Mouse (Mus musculus): ENCODE results near the gene Ndufa13. TPM values are rescaled to one million over a fixed set of nuclear protein-coding genes. Genes with fewer than 3 reads are reported as not detected.
A peak's percentile ranks its signal among the peaks of the same experiment; 100 is the strongest.
"Not testable (repeated sequence)": the region's sequence is repeated elsewhere in the genome, so short reads cannot be mapped to it uniquely, and the experiment has no call there.

The Ndufa13 gene
- total RNA-seq (2014; fragmentation: Nextera tagmentation) (76.7 and 98.5 TPM in 2 replicates), total RNA-seq (2017) (107 and 110 TPM in 2 replicates)

DNA sequence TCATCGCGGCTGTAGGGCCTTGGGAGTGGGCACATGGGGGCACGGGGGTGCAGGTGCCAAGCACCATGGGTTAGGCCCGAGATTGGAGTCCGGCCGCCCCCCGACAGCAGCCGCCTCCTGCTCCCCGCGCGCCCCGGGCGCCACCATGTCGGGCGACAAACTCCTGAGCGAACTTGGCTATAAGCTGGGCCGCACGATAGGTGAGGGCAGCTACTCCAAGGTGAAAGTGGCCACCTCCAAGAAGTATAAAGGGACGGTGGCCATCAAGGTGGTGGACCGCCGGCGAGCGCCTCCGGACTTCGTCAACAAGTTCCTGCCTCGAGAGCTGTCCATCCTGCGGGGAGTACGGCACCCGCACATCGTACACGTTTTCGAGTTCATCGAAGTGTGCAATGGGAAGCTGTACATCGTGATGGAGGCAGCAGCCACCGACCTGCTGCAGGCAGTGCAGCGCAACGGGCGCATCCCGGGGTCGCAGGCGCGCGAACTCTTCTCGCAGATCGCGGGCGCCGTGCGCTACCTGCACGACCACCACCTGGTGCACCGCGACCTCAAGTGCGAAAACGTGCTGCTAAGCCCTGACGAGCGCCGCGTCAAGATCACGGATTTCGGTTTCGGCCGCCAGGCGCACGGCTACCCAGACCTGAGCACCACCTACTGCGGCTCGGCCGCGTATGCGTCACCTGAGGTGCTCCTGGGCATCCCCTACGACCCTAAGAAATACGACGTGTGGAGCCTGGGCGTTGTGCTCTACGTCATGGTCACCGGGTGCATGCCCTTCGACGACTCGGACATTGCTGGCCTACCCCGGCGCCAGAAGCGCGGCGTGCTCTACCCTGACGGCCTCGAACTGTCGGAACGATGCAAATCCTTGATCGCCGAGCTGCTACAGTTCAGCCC lies at the start of gene Ndufa13, which contains the start of the genes Tssk6 and Yjefn3:
Ndufa13 (minus strand) TSS at position 396 of the 900 bp plus-strand sequence.
Tssk6 (plus strand) TSS at position 22 of the 900 bp plus-strand sequence.
Yjefn3 (minus strand) TSS at position 550 of the 900 bp plus-strand sequence.
- ATAC-seq (replicated peaks; ENCODE audit: poor library complexity, severe bottlenecking) = peak; percentile 14

DNA sequence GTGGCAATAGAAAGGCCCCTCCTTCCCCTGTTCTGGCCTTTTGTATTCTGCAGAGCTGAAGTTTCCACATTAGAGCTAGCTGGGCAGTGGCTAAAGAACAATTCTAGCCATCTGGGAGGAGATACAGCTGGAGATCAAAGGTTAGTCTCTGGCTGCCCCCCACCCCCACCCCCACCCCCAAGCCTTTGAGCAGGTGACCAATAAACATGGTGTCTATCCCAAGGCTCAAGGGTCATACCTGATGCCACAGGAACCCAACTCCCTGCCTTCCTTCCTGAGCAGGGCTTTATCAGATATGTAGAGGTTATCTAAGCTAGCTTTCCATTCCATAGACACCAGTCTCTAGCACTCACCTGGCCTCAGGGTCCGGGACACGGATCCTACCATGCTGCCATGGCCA lies 47.9 kb upstream of the Ndufa13 start:
- no peak for ATAC-seq (replicated peaks; ENCODE audit: poor library complexity, severe bottlenecking)

DNA sequence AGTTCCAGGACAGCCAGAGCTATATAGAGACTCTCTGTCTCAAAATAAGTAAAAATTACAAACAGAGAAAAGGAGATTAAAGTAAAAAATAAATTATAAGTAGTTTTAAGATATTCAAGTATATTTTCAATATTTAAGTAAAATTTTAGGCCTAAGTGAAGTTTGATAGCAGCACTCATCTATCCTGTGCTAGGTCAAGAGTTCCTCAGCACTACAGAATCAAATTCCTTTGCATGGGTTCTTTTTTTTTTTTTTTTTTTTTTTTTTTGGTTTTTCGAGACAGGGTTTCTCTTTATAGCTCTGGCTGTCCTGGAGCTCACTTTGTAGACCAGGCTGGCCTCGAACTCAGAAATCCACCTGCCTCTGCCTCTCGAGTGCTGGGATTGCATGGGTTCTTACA lies 40.1 kb upstream of the Ndufa13 start:
- ATAC-seq (replicated peaks; ENCODE audit: poor library complexity, severe bottlenecking) = not testable (repeated sequence)

DNA sequence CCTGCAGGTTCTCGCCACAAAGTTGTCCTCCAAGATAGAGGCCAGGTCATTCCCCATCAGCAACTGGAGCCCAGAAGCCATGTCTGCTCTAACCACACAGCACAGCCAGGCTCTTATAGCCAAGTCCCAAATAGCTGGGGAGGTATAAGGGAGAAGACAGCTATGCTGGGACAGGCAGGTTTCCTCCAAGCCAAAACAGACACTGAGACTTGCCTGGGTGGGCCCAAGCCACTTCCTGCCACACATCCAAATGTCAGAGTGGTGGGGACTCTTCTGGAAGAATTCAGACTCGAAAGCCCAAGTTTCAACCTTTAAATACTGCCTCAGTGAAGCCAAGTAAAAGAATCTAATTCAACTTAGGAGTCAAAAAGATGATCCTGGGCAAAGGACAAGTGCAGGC lies 38.0 kb upstream of the Ndufa13 start:
- ATAC-seq (replicated peaks; ENCODE audit: poor library complexity, severe bottlenecking) = no peak

DNA sequence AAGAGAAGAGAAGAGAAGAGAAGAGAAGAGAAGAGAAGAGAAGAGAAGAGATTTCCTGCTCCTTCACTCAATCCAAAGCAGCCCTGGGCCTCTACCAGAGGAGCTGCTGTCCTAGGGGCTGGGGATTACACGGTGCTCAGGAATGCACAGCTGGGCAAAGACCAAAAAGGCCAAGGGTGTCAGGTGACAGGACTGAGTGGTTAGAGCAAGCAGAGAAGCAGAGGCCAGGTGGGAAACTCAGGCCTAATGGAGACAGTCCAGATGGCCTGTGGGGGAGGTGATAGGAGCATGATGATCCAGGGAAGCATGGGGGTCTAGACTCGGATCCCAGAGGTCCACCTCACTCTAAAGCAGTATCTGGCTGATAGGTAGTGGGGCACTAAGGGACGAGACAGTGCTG lies 37.3 kb upstream of the Ndufa13 start:
- no peak for ATAC-seq (replicated peaks; ENCODE audit: poor library complexity, severe bottlenecking)

DNA sequence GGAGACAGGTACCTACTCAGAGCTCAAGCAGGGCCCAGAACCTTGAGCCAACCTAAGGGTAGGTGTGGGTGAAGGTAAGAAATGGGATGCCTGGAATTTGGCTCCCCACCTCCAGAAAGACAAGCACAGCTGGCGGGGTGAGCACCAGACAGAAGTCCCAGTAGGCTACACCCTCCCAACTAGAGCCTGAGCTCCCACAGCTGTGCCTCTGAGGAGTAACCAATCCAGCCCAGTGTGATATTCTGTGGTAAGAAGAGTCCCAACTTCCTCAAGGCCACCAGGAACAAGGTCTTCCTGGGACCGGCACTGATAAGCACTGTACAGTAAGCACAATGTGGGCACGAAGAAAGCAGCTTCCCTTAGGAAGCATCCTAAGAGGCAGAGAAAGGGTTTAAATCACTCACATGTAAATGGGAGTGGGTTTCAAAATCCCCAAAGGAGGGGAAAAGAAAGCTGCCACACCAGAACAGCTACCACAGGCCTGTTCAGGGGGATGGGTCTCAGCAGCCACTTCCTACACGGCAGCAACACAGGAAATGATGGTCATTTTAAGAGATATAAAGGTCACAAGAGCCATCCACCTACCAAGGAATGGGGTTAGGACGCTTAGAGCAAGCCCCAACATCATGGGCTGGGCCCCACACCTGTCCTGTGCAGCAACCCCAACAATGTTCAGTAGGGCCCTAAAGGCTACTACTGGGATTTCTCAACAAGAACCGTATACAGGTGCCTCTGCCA lies 36.1 kb upstream of the Ndufa13 start:
- peak; percentile 75 for ATAC-seq (replicated peaks; ENCODE audit: poor library complexity, severe bottlenecking)

DNA sequence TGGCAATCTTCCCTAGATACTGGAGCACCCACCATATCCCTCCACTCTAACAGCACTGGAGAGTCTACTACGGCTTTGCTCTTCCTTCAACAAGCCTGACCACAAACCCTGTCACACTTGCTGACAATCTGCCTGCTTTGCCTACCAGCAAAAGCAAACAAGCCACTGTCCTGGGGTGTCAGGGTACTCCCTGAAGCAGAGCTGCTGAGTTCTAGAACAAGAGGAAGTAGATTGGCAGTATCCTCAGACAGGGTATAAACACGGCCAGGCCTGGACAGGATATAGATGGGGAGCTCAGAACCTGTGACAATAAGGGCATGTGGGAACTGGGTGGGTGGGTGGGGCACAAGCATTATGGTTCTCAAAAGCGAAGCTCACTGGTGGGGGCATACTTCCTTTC lies 35.1 kb upstream of the Ndufa13 start:
- peak; percentile 27; the same call in 1 of the 2 replicates for ATAC-seq (replicated peaks; ENCODE audit: poor library complexity, severe bottlenecking)

DNA sequence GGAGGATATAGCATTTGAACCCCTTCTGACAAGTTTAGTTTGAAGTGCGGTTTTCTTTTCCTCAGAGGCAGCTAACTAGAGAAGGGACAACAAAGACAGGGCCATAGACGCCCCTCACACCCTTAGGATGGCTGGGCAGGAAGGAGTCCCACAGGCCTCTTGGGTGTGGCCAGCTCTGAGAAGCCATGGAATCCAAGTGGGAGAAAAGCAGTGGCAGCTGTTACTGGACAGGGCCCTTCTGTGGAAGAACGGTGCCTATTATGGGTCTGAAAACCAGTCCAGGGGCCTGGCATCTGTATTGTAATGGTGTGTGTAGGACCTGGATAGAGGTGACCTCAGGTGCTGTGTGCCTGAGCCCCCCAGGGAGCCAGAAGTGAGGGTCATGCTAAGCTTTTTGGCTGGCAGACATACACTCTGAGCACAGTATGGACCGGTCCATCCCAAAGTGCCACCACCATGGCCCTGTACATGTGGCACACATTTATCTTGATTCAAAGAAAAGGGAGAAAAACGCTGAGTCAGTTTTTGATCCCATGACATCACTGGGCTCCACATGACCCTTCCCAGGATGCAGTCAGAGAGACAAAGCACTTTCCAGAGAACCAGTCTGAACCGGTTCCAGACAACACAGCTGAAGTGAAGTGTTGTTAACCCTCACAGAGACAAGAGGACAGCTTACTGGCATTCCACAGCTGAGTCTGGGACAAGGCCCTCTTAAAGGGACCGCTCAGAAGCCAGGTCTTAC lies 33.9 kb upstream of the Ndufa13 start:
- ATAC-seq (replicated peaks; ENCODE audit: poor library complexity, severe bottlenecking) = no peak

DNA sequence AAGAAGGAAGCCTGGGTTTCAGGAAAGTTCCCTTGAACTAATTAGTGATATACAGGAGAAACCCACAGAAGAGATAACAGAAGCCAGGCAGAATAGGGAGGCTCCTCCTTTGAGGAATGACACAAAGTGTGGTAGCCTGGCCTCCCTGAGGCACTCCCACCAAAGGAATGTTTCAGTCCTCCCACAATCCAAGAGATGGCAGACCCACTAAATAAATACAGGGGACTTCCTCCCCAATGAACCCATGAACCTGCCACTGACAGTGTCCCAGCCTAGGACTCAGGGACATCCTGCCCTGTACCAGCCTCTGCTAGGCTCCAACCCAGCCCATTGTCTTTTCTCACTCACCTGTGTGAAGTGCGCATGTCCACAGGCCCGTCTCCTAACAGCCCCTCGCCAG lies 33.1 kb upstream of the Ndufa13 start:
- no peak for ATAC-seq (replicated peaks; ENCODE audit: poor library complexity, severe bottlenecking)

DNA sequence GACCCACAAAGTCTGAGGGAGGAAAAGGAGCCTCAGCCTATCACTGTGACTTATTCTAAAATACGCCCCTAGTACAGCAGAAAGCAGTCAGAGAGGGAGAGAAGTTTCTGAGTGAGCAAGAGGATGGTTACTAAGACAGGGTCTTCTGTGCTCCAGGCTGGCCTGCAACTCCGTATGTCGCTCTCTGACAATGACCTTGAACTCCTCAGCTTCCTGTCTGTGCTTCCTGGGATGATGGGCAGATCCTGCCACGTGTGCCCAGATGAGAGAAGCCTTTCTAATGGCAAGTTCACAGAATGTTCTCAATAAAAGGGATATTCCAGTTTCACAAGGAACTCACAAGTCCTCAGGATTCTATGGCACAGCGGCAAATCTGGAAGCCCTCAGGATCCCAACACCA lies 32.2 kb upstream of the Ndufa13 start:
- ATAC-seq (replicated peaks; ENCODE audit: poor library complexity, severe bottlenecking) = no peak

DNA sequence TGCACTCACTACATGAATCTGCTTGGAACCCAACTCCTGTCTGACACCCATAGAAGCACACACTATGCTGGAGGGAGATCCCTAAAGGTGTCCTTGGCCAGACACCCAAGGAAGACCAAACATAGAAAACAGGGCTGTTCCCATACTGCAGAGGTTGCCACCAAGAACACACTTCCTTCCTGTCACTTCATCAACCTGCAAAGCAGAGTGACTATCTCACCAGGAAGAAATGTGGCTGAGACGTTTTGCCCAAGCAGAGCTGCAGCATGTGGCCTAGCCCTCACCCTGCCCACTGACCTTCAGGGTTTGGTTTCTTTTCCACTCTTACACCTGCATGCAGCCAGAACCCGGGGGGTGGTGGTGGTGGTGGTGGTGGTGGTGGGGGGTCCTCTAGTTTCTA lies 31.5 kb upstream of the Ndufa13 start:
- ATAC-seq (replicated peaks; ENCODE audit: poor library complexity, severe bottlenecking) = no peak

DNA sequence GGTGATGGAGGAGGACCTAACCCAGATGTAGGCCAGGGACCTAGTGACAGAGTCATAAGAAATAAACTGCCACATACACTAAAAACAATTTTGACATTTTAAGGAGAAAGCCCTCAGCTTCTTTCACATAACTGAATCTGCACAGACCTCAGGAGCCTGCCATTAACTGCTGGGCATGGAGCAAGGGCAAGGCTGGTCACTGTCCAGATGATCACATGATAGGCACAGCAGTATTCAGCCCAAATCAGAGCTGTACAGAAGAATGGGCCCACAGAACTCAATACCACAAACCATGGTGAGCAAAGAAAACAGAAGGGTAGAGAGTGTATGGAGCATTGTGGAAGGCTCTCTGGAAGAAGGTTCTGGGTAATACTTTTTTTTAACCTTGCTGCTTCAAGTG lies 24.5 kb upstream of the Ndufa13 start:
- no peak for ATAC-seq (replicated peaks; ENCODE audit: poor library complexity, severe bottlenecking)

DNA sequence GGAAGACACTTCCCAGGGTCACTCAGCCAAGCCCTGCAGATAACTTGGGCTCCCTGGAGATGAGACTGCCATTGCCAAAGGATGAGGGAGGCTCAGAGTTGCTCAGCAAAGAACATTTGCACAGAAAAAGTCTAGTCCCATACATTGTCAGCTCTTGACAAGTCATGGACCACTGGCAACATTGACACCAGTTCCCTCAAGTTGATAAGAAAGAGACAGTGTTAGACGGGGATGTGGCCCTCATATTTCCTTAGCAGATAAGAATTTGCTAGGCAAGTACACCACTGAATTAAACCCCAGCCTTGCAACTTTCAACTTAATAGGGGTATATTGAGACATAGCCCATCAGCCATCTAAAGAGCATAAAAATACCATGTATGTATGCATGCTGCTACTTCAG lies 21.6 kb upstream of the Ndufa13 start:
- no peak for ATAC-seq (replicated peaks; ENCODE audit: poor library complexity, severe bottlenecking)

DNA sequence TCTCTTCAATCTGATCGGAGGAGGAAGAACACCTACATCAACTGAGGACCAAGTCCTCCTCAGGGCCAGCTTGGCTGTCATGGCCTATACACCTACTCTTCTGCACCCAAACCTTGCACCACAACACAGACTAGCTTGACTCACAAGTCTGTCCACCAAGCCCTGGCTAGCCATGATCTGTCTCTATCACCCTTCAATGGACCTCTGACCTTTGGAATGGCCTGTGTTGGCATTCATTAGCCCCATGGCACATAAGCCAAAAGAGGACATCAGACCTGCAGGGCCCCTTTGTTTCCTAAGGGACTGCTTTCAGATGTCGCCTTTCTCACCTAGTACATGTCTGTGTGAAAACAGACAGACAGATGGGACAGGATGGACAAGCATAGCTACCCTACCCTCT lies 18.8 kb upstream of the Ndufa13 start:
- ATAC-seq (replicated peaks; ENCODE audit: poor library complexity, severe bottlenecking) = no peak

DNA sequence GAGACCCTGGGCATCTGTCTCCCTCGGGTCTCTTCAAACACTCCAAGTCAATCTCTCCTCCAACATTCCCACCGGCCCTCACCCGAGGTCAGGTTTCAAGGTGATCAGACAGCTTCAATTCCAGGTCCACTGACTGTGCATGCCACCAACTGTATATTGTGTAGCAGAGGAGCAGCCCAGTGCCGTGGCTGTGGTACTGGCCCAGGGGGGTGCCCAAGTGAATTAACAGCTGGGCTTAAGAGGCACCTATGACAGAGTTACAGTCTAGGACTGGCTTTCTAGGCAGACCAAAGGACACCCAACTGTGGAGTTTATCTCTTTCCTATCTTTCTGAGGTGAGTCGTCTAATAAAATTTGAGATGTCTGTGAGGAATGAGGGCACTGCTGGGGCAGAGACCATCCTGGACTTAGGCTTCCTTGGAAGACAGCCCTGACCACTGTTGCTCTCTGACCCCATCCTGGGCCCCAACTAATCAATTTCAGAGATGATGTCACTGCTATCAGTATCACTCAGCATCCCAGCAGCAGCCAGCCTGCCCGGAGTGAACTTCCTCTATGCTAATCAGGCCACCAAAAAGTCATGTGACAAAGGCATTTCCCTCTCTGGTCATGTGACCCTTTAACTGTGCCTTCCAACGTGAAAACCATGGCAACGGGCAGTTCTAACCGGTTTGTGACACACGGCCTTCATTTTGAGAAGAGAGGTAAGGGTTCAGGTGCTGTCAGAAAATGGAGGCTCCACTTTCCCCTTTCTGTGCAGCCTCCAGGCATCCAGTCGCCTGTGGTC lies 17.7 kb upstream of the Ndufa13 start:
- ATAC-seq (replicated peaks; ENCODE audit: poor library complexity, severe bottlenecking) = peak; percentile 57

DNA sequence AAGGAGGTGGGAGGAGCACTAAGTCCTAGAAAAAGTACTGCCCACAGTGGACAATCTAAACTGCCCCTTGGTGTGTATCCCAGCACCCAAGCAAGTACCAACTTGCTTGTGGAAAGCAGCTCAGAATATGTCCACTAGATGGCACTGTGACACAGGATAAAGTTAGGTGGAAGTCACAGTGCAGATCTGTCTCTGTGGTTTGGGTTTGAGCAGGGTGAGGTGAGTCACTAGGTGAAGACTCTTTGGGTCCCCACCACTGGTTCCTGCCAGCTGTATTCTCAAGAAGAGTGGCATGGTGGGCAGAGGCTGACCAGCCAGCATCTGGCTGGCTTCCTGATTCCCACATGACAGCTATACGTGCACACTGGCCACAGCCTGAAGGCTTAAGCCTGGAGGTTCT lies 16.7 kb upstream of the Ndufa13 start:
- ATAC-seq (replicated peaks; ENCODE audit: poor library complexity, severe bottlenecking) = peak; percentile 80

DNA sequence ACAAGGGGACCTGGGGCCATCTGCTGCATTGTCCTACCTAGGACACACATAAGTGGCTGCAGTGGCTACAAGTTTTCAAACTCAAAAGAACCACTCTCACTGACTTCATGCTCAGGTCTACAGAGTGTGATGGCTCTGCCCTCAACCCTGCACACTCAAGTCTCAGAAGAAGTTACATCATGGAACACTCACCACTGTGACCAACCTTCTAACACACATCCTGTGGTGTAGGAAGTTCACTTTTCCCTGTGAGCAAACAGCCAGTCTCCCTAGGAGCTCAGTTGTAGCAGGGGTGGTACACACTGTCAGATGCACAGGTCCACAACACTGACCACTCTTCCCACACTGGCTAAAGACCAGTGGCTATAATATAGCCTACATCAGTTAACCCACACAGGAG lies 16.1 kb upstream of the Ndufa13 start:
- ATAC-seq (replicated peaks; ENCODE audit: poor library complexity, severe bottlenecking) = no peak

DNA sequence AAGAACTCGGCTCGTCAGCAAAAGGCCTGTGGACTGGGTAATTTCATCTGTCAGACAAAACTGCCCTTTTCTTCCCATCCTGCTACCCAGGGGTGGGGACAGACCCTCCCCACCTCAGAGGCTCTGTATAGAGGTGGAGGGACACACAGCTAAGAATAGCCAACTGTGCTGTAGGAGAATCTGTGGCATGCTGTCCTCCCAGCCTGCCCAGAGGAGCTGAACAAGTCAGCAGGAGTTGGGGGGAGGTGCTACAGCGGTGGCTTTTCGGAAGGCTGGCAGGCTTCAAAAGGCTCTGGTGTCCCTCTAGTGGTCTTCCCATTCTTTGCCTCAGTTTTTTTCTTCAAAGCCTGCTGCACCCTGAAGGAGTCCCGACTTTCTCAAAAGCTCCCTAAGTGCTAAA lies 13.4 kb upstream of the Ndufa13 start:
- ATAC-seq (replicated peaks; ENCODE audit: poor library complexity, severe bottlenecking) = no peak

DNA sequence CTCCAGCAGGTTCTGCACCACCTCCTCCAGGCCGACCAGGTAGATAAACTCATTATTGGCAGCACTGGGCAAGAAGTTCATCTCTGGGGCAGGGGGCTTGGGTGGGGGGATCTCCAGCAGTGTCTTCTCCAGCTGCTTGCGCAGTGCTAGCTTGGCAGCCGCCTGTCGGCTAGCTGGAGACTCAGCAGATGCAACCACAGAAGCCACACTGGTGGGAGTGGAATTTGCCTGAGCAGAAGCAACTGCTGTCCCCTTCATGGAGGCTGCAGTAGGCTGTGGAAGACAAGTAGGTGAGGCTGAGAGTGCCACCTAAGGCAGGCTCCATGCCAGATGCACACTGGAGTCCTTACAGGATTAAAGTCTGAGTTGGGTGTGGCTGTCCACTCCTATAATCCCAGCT lies 12.2 kb upstream of the Ndufa13 start:
- ATAC-seq (replicated peaks; ENCODE audit: poor library complexity, severe bottlenecking) = no peak
